28 mouse cellular contexts compared by ENCODE assay signal in the genomic region with DNA sequence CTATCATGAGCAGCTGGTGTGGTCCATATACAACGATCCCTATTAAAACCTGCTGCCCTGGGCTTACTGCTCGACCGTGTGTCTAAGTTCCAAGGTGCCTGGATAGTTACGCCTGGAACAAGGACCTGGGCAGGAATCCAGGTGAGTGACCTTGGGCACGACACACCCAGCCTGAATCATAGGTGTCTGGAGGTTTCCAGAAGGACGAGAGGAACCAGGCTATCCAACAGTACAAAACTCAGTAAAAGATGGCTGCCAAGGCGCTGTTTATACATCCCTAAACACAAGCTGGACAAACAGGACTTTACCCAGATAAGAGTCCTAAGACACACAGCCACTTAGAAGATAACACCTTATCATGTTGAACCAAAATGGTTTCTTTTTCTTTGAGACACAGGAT.
DNase-seq lines count a peak whose midpoint lies in the region; ATAC-seq and TF ChIP-seq lines count a peak whose summit lies in the region.
"Had no signal": no experiment of that assay in that cellular context is flagged by ENCODE, and none has a peak within 500 bp of the region (broad histone marks: within the 10 kb centered on the region; RNA-seq: fewer than 3 reads in every experiment).

No protein-coding gene starts in this region.

- DNase-seq in frontal cortex, postnatal 25 days (ENCODE audit: low spot score in 2 of 2) = no peak
- DNase-seq: adrenal gland, adult 8-10 months; adrenal gland, postnatal 25 days; cerebellum, adult 11-12 months; cerebellum, adult 8-10 months; cerebellum, postnatal 10 days; cerebellum, postnatal 36 days; embryo, embryonic 11 days; forebrain, postnatal 0 days; gastrocnemius, postnatal 36 days; heart, adult 2 months; heart, postnatal 14 days; heart, postnatal 4 days had no signal

- no peak overlapping the region for H3K4me2 ChIP-seq in intestine, embryonic 15.5 days (replicated peaks)
- no peak overlapping the region for H3K4me2 ChIP-seq in intestine, postnatal 0 days (replicated peaks; ENCODE audit: low read depth)
- no peak overlapping the region for H3K4me2 ChIP-seq in stomach, embryonic 15.5 days
- no peak overlapping the region for H3K4me2 ChIP-seq in forebrain, embryonic 15.5 days (replicated peaks)
- H3K4me2 ChIP-seq: embryonic facial prominence, embryonic 13.5 days; forebrain, embryonic 13.5 days; heart, embryonic 13.5 days; hindbrain, embryonic 14.5 days had no signal

- H3K9ac ChIP-seq in intestine, embryonic 15.5 days = no peak overlapping the region
- H3K9ac ChIP-seq in intestine, postnatal 0 days (ENCODE audit: low read depth, low read length) = no peak overlapping the region
- H3K9ac ChIP-seq in stomach, embryonic 15.5 days = no peak overlapping the region
- H3K9ac ChIP-seq in forebrain, embryonic 15.5 days (replicated peaks) = no peak overlapping the region
- H3K9ac ChIP-seq: embryonic facial prominence, embryonic 13.5 days; forebrain, embryonic 13.5 days; forebrain, postnatal 0 days; heart, embryonic 13.5 days; hindbrain, embryonic 14.5 days had no signal

- H3K4me1 ChIP-seq in intestine, embryonic 15.5 days (replicated peaks) = peaks cover 25% of the 10 kb centered on the region
- H3K4me1 ChIP-seq in intestine, postnatal 0 days (replicated peaks; ENCODE audit: control insufficient read depth, insufficient read depth, low read length) = no peaks in the 10 kb centered on the region; the same call in 1 of the 2 replicates
- H3K4me1 ChIP-seq in stomach, embryonic 15.5 days = peaks cover 20% of the 10 kb centered on the region
- H3K4me1 ChIP-seq in forebrain, embryonic 15.5 days = peaks cover 23% of the 10 kb centered on the region

- no peaks in the 10 kb centered on the region for H3K9me3 ChIP-seq in intestine, embryonic 15.5 days
- no peaks in the 10 kb centered on the region for H3K9me3 ChIP-seq in intestine, postnatal 0 days (ENCODE audit: control insufficient read depth)
- H3K9me3 ChIP-seq in stomach, embryonic 15.5 days = no peaks in the 10 kb centered on the region
- H3K9me3 ChIP-seq in forebrain, embryonic 15.5 days = no peaks in the 10 kb centered on the region
- H3K9me3 ChIP-seq: embryonic facial prominence, embryonic 10.5 days; embryonic facial prominence, embryonic 13.5 days; forebrain, embryonic 10.5 days; forebrain, embryonic 13.5 days; heart, embryonic 10.5 days; heart, embryonic 13.5 days had no signal

- H3K27me3 ChIP-seq in intestine, embryonic 15.5 days (replicated peaks) = no peaks in the 10 kb centered on the region
- H3K27me3 ChIP-seq in intestine, postnatal 0 days (replicated peaks; ENCODE audit: control insufficient read depth, insufficient read depth, low read length) = no peaks in the 10 kb centered on the region
- H3K27me3 ChIP-seq in stomach, embryonic 15.5 days (replicated peaks) = no peaks in the 10 kb centered on the region
- no peaks in the 10 kb centered on the region for H3K27me3 ChIP-seq in forebrain, embryonic 15.5 days
- H3K27me3 ChIP-seq: embryonic facial prominence, embryonic 13.5 days; forebrain, embryonic 13.5 days; heart, embryonic 13.5 days had no signal

- ATAC-seq in intestine, embryonic 15.5 days = peak; percentile 55
- peak; percentile 59 for ATAC-seq in intestine, postnatal 0 days
- 0 out of 2 replicates have a peak, but pooled peaks have one; percentile 29 for ATAC-seq in stomach, embryonic 15.5 days (ENCODE audit: insufficient read depth, low FRiP score, low read depth)
- no peak for ATAC-seq in forebrain, embryonic 15.5 days (replicated peaks)
- no peak for ATAC-seq in erythroid progenitor cell, adult 5-6 weeks (replicated peaks; ENCODE audit: low FRiP score, poor library complexity, severe bottlenecking)
- ATAC-seq: activated CD4-positive, CD25-positive, alpha-beta regulatory T cell, adult 4 months; CD4-positive, CD25-positive, alpha-beta regulatory T cell, adult 4 months; forebrain, embryonic 13.5 days; forebrain, postnatal 0 days had no signal

- 69% methylated on average over 7 of the region's 7 CpGs for WGBS in intestine, embryonic 15.5 days
- WGBS in intestine, postnatal 0 days = 41% methylated on average over 7 of the region's 7 CpGs
- WGBS in stomach, embryonic 15.5 days = 78% methylated on average over 7 of the region's 7 CpGs
- 95% methylated on average over 7 of the region's 7 CpGs for WGBS in forebrain, embryonic 15.5 days

- TF ChIP-seq CTCF in intestine, postnatal 0 days (IDR thresholded peaks at IDR 0.05; ENCODE audit: low read depth) = no peak

- H3K27ac ChIP-seq in intestine, embryonic 15.5 days = no peak overlapping the region
- no peak overlapping the region for H3K27ac ChIP-seq in intestine, postnatal 0 days (ENCODE audit: low read depth, low read length)
- H3K27ac ChIP-seq in stomach, embryonic 15.5 days = no peak overlapping the region
- no peak overlapping the region for H3K27ac ChIP-seq in forebrain, embryonic 15.5 days (replicated peaks)
- H3K27ac ChIP-seq: embryonic facial prominence, embryonic 10.5 days; embryonic facial prominence, embryonic 13.5 days; forebrain, embryonic 10.5 days; forebrain, embryonic 13.5 days; heart, adult 2 months; heart, embryonic 10.5 days; heart, embryonic 13.5 days; hindbrain, embryonic 14.5 days had no signal

- no peak overlapping the region for H3K4me3 ChIP-seq in intestine, embryonic 15.5 days (replicated peaks)
- no peak overlapping the region for H3K4me3 ChIP-seq in intestine, postnatal 0 days (ENCODE audit: low read depth, low read length)
- H3K4me3 ChIP-seq in stomach, embryonic 15.5 days (replicated peaks) = no peak overlapping the region
- H3K4me3 ChIP-seq in forebrain, embryonic 15.5 days = no peak overlapping the region
- H3K4me3 ChIP-seq: embryonic facial prominence, embryonic 10.5 days; embryonic facial prominence, embryonic 13.5 days; erythroblast, embryonic 14.5 days; forebrain, embryonic 10.5 days; forebrain, embryonic 13.5 days; heart, adult 2 months; heart, embryonic 10.5 days; heart, embryonic 13.5 days had no signal

- no peaks in the 10 kb centered on the region for H3K36me3 ChIP-seq in intestine, embryonic 15.5 days
- no peaks in the 10 kb centered on the region for H3K36me3 ChIP-seq in intestine, postnatal 0 days (ENCODE audit: control insufficient read depth, insufficient read depth)
- no peaks in the 10 kb centered on the region for H3K36me3 ChIP-seq in stomach, embryonic 15.5 days
- no peaks in the 10 kb centered on the region for H3K36me3 ChIP-seq in forebrain, embryonic 15.5 days
- H3K36me3 ChIP-seq: heart, embryonic 10.5 days; heart, embryonic 13.5 days had no signal

Comparison
In these comparisons a context has a peak if more than half of its experiments do, and no peak if none do; other contexts are left out.
1. ATAC-seq: peak in intestine, embryonic 15.5 days (single experiment), intestine, postnatal 0 days (single experiment) and stomach, embryonic 15.5 days (single experiment); none in forebrain, embryonic 15.5 days (single experiment) and erythroid progenitor cell, adult 5-6 weeks (single experiment).